Mouse (Mus musculus) gastrocnemius, postnatal 14 days (tissue): ENCODE results near the gene Ifi208. TPM values are rescaled to one million over a fixed set of nuclear protein-coding genes. Genes with fewer than 3 reads are reported as not detected.
"Not testable (repeated sequence)": the region's sequence is repeated elsewhere in the genome, so short reads cannot be mapped to it uniquely, and the experiment has no call there.

Experiments used
- DNase-seq: peaks from one replicate; pipeline ENCODE4 v3.0.0; 2021; ENCODE audit warnings: mixed read lengths
- intact Hi-C: fragments of 180-260 bp; cut with DNase I; formaldehyde crosslinking; loops from one replicate; pipeline ENCODE4 v1.15.1; 2025; ENCODE audit warnings: low total_unique reads
- long read RNA-seq, 2 experiments: library from polyadenylated mRNA; stranded (forward); transcript quantifications; one replicate each; pipeline ENCODE4 v2.0.0; 2021
- microRNA-seq, 2 experiments: library from miRNA; unstranded; fragments of <30 nt; microRNA quantifications; one replicate each; pipeline ENCODE4 v1.2.0; 2021
- total RNA-seq, 2 experiments: library from RNA; stranded (reverse); gene quantifications; 2 replicates each; pipeline ENCODE4 v1.2.3; 2021

Ifi208 gene
- under 1 TPM in 1 of 2 experiments, not detected in 1; 0.08 TPM for total RNA-seq
- long read RNA-seq, experiment 1: 0 reads
- long read RNA-seq, experiment 2: 0 reads

DNA sequence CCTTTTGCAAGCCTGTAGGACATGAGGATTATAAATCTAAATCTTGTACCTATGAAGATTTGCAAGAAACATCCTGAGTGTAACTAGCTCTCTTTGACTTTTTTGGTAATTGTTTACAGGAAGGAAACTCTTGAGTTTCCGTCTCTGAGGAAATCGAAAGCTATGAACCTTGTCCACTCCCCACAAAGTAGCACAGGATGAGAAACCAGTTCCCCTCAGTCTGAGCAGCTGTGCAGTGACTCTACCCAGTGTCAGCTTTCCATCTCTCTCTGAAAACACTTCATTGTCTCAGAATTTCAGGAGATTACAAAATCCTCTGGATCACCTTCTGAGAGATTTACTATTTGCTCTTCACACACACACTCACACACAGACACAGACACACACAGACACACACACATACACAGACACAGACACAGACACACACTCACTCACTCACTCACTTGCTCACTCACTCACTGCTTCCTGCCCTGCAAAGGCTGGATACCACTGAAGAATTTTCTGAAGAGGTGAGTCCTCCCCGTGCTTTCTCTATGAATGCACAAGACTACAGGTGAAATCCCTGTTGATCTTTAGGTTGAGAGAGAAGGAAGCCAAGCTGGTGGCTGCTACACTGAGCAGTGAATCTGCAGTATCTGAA lies at the start of gene Ifi208:
Gene Ifi208 (plus strand): TSS at position 218 of the 640 bp plus-strand sequence.
- intact Hi-C loops, DNase-seq: not testable (repeated sequence)

DNA sequence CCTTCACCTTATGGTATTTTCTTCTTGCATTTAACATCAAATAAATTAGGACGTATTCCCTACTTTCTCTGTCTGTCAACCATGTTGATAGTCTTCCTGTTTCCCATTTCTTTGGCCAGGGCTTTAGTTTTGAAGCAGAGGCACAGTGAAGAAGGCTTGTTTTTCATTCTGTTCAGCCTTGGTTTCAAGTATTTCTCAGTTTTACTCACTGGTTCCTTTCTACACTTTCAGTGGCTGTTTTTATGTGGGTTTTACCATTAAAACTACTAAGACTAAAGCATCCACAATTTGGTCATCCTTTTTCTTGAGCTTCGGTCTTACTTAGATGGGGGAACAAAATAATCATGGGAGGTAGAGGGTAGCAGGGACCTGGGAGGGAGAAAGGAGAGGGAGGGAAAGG lies 49.4 kb upstream of the Ifi208 start:
- no peak for DNase-seq
- intact Hi-C loops: no loop called here

DNA sequence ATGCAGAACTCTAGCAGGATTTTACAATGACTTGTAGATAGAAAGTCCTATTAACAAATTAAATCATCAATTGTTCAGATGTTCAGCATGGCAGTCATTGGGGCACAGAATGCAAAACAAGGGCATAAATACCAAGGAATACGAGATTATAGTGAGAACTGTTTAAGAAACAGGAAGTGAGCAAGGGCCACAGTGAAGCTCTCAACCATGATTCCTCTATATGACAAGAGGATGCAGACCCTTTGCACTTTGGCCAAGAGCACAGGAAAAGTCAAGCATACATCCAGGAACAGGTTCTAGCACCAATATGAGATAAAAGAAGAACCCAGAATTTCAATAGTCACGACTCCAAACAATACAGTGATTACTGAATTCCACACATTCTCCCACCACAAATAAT lies 46.8 kb upstream of the Ifi208 start:
- no peak for DNase-seq
- intact Hi-C loops: no loop called here

DNA sequence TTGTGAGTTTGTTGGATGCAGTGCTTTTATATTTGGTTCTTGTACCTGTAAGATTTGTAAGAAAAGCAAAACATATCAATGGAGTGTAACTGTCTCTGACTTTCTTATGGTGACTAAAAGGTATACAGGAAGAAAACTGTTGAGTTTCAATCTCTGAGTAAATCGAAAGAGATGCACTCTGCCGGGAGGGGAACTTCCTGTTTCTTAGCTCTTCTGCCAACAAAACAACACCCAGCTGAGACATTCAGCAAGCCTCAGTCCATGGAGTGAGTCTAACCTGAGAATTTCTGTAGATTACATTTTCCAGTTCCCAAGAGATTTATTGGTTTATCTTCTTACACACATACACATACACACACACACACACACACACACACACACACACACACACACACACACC lies 42.9 kb upstream of the Ifi208 start, which contains the start of gene Ifi209:
Gene Ifi209 (plus strand): TSS at position 296 of the 400 bp plus-strand sequence.
- intact Hi-C loops, DNase-seq: not testable (repeated sequence)

DNA sequence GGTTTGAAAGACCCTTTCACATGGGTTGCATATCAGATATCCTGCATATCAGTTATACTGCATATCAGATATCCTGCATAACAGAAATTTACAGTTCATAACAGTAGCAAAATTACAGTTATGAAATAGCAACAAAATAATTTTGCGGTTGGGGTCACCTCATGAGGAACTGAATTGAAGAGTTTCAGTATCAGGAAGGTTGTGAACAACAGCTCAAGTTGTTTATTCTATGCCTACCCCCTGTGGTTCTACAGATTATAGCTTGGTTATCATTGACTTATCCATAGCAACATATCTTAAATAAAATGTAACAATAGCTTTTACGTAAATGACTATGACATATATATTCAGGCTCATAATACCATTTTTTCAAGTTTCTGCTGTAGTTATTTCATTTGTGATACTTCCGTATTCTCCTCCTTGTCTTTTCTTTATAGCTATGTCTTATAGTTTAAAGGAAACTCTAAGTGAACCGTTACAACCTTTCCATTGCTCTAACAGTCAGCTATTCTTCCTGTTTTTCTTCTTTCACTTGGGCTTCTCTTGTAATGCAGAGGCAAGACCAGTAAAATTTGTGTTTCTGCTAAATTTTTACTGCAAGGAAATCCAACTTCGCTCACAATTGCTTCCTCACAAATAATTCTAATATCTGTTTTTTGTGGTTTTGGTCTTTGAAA lies 39.4 kb upstream of the Ifi208 start:
- DNase-seq: no peak
- intact Hi-C loops: no loop called here

DNA sequence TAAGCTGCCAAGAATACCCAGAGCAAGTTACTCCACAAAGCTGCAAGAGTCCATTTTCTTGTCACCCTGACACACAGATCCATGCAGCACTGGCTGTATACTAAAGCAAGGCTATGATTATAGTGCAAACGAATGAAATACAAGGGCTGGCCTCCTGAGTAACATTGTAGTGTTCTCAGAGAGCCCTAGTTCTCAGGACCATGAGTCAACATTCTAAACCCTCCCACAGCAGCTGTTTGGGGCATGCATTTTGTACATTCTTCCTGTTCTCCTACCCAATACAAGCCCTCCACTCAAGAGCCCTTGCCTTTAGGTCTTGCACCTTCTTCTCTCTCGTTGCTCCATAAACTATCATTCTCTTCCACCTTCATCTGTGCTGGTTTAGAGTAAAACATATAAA lies 28.1 kb upstream of the Ifi208 start:
- DNase-seq: no peak
- intact Hi-C loops: no loop called here

DNA sequence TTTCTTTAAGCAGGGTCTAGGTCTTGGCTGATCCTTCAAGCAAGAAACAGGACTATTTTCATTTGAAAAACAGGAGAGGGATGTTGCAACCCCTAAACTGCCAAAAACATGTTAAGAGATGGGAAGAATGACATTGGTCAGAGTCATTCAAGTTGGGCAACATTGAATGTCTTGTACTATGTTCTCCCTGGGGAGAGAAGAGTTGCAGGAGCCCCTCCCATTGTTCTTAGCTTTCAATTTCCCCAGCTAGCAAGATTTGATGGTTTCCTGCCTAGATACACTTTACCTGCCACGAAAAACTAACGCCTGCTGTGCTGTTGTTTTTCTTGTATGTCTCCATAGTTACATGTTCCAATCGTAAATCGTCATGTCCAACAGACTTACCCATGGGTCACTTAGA lies 15.5 kb upstream of the Ifi208 start:
- intact Hi-C loops: no loop called here
- DNase-seq: no peak

DNA sequence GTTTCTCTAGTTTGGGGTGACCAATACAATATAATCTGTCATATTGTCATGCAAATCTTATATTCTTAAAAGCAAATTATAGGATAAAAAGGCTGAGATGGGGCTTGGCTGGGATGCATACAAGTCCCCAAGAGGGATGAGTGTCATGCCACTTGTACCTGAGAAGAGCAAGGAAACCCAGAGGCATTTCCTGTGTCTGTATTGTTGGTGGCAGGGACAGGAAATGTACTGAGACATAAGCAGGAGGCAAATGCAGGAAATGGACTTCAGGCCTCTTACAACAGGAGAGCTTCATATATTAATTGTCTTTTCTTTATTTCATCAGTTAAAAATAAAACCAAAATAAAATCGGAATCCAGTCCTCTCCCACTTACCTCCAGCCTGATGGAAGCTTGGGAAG lies 5.1 kb downstream of the Ifi208 start:
- intact Hi-C loops, DNase-seq: not testable (repeated sequence)

DNA sequence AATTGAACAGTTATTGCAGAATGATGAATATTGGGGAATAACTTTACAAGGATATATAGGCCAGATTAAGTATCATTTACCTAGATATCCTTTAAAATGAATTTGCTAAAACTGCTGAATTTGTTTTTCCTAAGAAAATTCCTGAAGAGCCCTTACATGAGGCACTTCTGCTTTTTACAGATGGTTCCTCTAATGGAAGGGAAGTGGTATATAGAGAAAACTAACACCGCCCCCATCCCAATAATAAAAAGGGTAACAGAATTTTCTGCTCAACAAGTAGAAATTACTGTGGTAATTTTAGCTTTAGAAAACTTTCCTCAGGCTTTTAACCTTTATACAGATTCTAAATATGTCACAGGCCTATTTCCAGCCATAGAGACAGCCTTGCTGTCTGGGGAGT lies 20.8 kb downstream of the Ifi208 start:
- intact Hi-C loops: no loop called here
- DNase-seq: no peak

DNA sequence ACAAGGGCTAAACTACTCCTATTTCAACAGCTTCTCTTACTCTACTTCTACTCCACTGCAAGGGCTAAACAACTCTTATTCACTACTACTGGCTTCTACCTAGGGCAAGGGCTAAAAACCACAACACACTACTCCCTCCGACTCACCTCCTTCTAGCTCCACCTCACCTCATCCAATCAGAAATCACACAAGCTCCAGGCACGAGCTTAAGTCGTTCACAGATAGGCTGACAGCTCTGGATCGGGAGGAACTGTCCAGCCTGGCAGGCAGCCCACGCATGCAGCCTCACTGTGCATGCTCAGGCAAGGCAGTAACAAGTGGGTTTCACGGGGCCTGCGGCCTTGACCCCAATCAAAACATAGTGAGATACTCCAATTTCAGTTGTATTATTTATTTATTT lies 59.7 kb downstream of the Ifi208 start:
- intact Hi-C loops: no loop called here
- no peak for DNase-seq

DNA sequence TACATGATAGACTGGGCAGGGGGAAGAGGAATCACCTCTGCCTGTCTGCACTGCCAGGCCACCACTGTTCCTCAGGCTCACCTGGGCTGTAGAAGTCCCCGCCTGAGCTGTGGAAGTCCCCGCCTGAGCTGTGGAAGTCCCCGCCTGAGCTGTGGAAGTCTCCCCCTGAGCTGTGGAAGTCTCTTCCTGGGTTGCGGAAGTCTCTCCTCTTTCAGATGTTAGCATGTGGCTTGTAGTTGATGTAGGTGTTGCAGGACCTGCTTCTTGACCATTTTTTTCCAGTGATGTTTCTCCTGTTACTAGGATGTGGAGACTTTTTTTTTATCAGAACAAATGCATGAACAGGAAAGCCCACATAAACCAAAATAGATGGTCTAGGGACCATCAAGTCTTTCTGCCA lies 61.5 kb downstream of the Ifi208 start:
- intact Hi-C loops, DNase-seq: not testable (repeated sequence)

DNA sequence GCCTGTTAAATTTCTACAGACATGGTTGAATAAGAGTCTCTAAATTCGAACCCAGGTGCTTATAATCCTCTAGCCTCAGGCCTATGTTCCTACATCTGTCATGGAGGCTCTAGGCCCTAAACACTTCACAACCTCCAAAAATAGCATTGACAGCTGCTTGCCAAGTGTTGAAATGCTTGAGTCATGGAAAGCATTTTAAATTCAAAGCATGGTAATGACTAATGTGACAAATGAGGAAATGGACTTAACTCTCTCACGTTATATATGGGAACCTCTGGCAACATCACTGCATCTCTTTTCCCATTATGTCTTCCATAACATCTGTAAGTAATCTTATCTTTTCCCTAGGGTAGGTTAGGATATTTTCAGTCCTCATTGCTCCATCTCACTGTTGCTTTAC lies 63.5 kb downstream of the Ifi208 start:
- intact Hi-C loops: no loop called here
- no peak for DNase-seq

DNA sequence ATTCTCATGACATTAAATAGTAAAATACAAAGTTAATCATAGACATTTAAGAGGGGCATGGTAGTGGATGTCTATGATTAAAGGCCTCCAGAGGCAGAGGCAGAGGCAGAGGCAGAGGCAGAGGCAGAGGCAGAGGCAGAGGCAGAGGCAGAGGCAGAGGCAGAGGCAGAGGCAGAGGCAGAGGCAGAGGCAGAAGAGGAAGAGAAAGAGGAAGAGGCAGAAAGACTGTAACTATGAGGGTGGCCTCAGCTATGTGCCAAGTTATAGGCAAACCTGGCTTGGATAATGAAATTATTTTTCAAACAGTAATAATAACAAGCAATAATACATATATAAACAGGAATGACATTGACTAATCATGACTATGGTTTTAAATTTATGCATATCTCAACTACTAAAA lies 67.1 kb downstream of the Ifi208 start:
- intact Hi-C loops: no loop called here
- DNase-seq: no peak

DNA sequence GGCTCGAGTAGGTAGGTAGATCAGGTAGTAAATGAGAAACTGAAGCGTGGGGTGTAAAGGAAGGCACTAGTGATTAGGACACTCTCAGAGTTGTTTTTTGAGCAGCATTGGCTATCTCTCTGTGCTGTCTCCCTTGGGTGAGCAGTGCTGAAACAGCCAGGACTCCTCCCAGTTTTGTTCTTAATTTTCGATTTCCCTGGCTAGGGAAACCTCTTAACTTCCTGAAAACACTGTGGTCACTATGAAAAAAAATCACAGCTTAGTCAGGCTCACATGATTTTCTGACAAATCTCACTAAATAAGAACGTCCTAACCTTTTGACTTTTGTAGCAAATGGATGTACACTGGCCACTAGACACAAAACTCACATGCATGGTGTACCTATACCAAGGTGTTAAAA lies 68.2 kb downstream of the Ifi208 start, which contains the start of gene Ifi207:
Gene Ifi207 (minus strand): TSS at position 92 of the 400 bp plus-strand sequence.
- intact Hi-C loops: no loop called here
- DNase-seq: no peak

DNA sequence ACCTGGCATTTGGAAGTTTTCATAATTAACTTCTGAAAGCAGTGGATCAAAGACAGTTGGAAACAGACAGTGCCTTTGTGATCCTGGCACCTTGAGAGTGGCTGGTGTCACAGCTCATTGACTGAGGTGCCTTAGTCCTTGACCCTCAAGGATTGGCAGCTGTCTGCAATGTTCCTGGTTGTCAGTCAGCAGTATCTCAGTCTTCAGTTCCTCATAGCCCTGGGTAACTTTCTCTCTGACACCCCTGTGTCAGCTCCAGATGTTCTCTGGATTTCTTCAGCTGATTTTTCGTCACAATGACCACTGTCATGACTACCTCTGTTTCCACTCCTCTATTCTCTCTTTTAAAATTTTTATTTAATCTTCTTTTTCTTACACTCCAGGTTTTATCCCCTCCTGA lies 68.8 kb downstream of the Ifi208 start:
- intact Hi-C loops: no loop called here
- no peak for DNase-seq

Small RNAs within 50 kb of the gene (microRNA-seq; reads per million reads assigned to microRNA genes)
- gene Gm44339: 0 reads per million in 2 experiments

Other genes starting within 250 kb of the Ifi208 start
- not detected for gene Ifi206, start 182.6 kb upstream of the Ifi208 start, total RNA-seq
- gene Ifi214, start 137.7 kb upstream of the Ifi208 start, total RNA-seq: not detected
- gene Ifi213, start 74.4 kb upstream of the Ifi208 start, total RNA-seq: not detected
- gene Ifi209, start 42.8 kb upstream of the Ifi208 start, total RNA-seq: under 1 TPM; 0.09 to 0.12 TPM
- gene Ifi207, start 68.1 kb downstream of the Ifi208 start, total RNA-seq: 1 to 10 TPM; 1.5 to 4.3 TPM
- gene Ifi204, start 93.3 kb downstream of the Ifi208 start, total RNA-seq: 1 to 10 TPM; 2.1 to 4.1 TPM
- under 1 TPM; 0.88 to 1.00 TPM for gene Ifi211, start 239.4 kb downstream of the Ifi208 start, total RNA-seq